Mouse (Mus musculus) liver, embryonic 13.5 days (tissue): ENCODE data around the gene Alkbh6. TPM values are rescaled to one million over a fixed set of nuclear protein-coding genes. Genes with fewer than 3 reads are reported as not detected.
A peak's percentile ranks its signal among the peaks of the same experiment; 100 is the strongest.

Source experiments
- ATAC-seq: fragments of 200-750 bp; cut with Nextera tagmentation; 2 replicates; pipeline ENCODE4 v1.8.0; 2017; ENCODE audit warnings: low read depth, mild to moderate bottlenecking, moderate number of reproducible peaks, moderate library complexity
- DNase-seq: peaks from one replicate; pipeline ENCODE4 v3.0.0; 2022
- H3K27ac ChIP-seq: fragments of 300-500 bp; sonication (generic); 2 replicates; pipeline ENCODE4 v1.5.1; 2015; ENCODE audit warnings: moderate library complexity, mild to moderate bottlenecking, inconsistent platforms
- H3K27me3 ChIP-seq: fragments of 300-500 bp; sonication (generic); 2 replicates; pipeline ENCODE4 v1.6.1; 2015; ENCODE audit warnings: mild to moderate bottlenecking, inconsistent platforms
- H3K36me3 ChIP-seq: fragments of 300-500 bp; sonication (generic); 2 replicates; pipeline ENCODE4 v1.6.1; 2015; ENCODE audit warnings: mild to moderate bottlenecking, inconsistent platforms
- H3K4me1 ChIP-seq: fragments of 300-500 bp; sonication (generic); replicated peaks from 2 replicates; pipeline ENCODE4 v1.6.1; 2015; ENCODE audit warnings: inconsistent platforms
- H3K4me2 ChIP-seq: fragments of 300-500 bp; sonication (generic); 2 replicates; pipeline ENCODE4 v1.6.1; 2015; ENCODE audit warnings: inconsistent platforms, mild to moderate bottlenecking, moderate library complexity
- H3K4me3 ChIP-seq: fragments of 300-500 bp; sonication (generic); replicated peaks from 2 replicates; pipeline ENCODE4 v1.5.1; 2015; ENCODE audit warnings: mild to moderate bottlenecking, inconsistent platforms
- H3K9ac ChIP-seq: fragments of 300-500 bp; sonication (generic); 2 replicates; pipeline ENCODE4 v1.6.1; 2015; ENCODE audit warnings: mild to moderate bottlenecking, inconsistent platforms
- H3K9me3 ChIP-seq: fragments of 300-500 bp; sonication (generic); replicated peaks from 2 replicates; pipeline ENCODE4 v1.6.1; 2016; ENCODE audit warnings: inconsistent platforms
- WGBS: fragments of 180-500 bp; shearing (Covaris S2); methylation state at CpG from one replicate; pipeline ENCODE4 v1.1.7; 2015; ENCODE audit not compliant: insufficient replicate concordance; 5-methylcytosine and 5-hydroxymethylcytosine counted together
- polyA plus RNA-seq: library from polyadenylated mRNA; unstranded; fragments of >200 nt; fragmentation: Nextera tagmentation; extraction: Ambion mirVana; gene quantifications from 2 replicates; pipeline ENCODE4 v1.2.1, GENCODE M21; 2015

Alkbh6 gene
- polyA plus RNA-seq, 1 experiment from 2014 or later = 18.9 TPM

- peak; percentile 75 for DNase-seq
- peak within 1 kb of the TSS; percentile 79 for H3K27ac ChIP-seq
- H3K36me3 ChIP-seq = no peaks in the 10 kb centered on the region
- H3K9ac ChIP-seq = peak within 1 kb of the TSS; percentile 81
- H3K4me3 ChIP-seq = peak within 1 kb of the TSS; percentile 71
- H3K4me1 ChIP-seq = peaks cover 28% of the 10 kb centered on the region
- no peaks in the 10 kb centered on the region for H3K27me3 ChIP-seq
- peak; percentile 68 for ATAC-seq
- WGBS = under 1% methylated on average over 63 of the region's 63 CpGs
- H3K4me2 ChIP-seq = peak within 1 kb of the TSS; percentile 91
- H3K9me3 ChIP-seq = no peaks in the 10 kb centered on the region
These were observed 13.2 kb downstream of the Alkbh6 start, which contains the start of gene E130208F15Rik for GRCm38 (mm10) chr7:30321539-30322284. E130208F15Rik (plus strand) TSS chr7:30321740.

- Histone ChIP-seq H3K9me3 (no peaks in the 10 kb centered on the region), H3K27ac (peak overlapping the region; percentile 79), H3K4me3 (peak overlapping the region; percentile 71), H3K4me2 (peak overlapping the region; percentile 91), H3K4me1 (peaks cover 28% of the 10 kb centered on the region), H3K9ac (peak overlapping the region; percentile 81), H3K27me3 (peaks cover 2% of the 10 kb centered on the region; the same call in 1 of the 2 replicates), H3K36me3 (no peaks in the 10 kb centered on the region)
- ATAC-seq (peak; percentile 97), DNase-seq (peak; percentile 98)
- 0% methylated on average over 20 of the region's 20 CpGs for WGBS
These were observed 13.8 kb downstream of the Alkbh6 start for GRCm38 (mm10) chr7:30322285-30322667.

GRCm38 (mm10) chr7:30322865-30323264 is 14.3 kb downstream of the Alkbh6 start:
- peak overlapping the region; percentile 70 for H3K9ac ChIP-seq
- 10% methylated on average over 6 of the region's 6 CpGs for WGBS
- peak overlapping the region; percentile 91 for H3K4me2 ChIP-seq
- H3K36me3 ChIP-seq = no peaks in the 10 kb centered on the region
- H3K9me3 ChIP-seq = no peaks in the 10 kb centered on the region
- peak overlapping the region; percentile 74 for H3K27ac ChIP-seq
- H3K27me3 ChIP-seq = peaks cover 6% of the 10 kb centered on the region; the same call in 1 of the 2 replicates
- H3K4me3 ChIP-seq = peak overlapping the region; percentile 71
- ATAC-seq = no peak
- peaks cover 28% of the 10 kb centered on the region for H3K4me1 ChIP-seq
- peak; percentile 11 for DNase-seq

GRCm38 (mm10) chr7:30323795-30324194 is 15.3 kb downstream of the Alkbh6 start, which contains the start of gene Sdhaf1:
Sdhaf1 (minus strand) TSS chr7:30323895.
- 64% methylated on average over 3 of the region's 3 CpGs for WGBS
- Histone ChIP-seq H3K9ac (peak within 1 kb of the TSS; percentile 70), H3K27me3 (peaks cover 10% of the 10 kb centered on the region; the same call in 1 of the 2 replicates), H3K27ac (peak within 1 kb of the TSS; percentile 74), H3K4me1 (peaks cover 28% of the 10 kb centered on the region), H3K36me3 (no peaks in the 10 kb centered on the region), H3K9me3 (no peaks in the 10 kb centered on the region), H3K4me3 (peak within 1 kb of the TSS; percentile 71), H3K4me2 (peak within 1 kb of the TSS; percentile 91)
- DNase-seq = no peak
- ATAC-seq = no peak

- Histone ChIP-seq H3K9me3 (no peaks in the 10 kb centered on the region), H3K27ac (no peak overlapping the region), H3K4me3 (no peak overlapping the region), H3K27me3 (peaks cover 10% of the 10 kb centered on the region; the same call in 1 of the 2 replicates), H3K36me3 (no peaks in the 10 kb centered on the region), H3K4me2 (no peak overlapping the region), H3K9ac (no peak overlapping the region), H3K4me1 (peaks cover 28% of the 10 kb centered on the region)
- ATAC-seq (no peak), DNase-seq (no peak)
- WGBS = 58% methylated on average over 5 of the region's 5 CpGs
These were observed 15.9 kb downstream of the Alkbh6 start for GRCm38 (mm10) chr7:30324300-30324944.

- 43% methylated on average over 2 of the region's 2 CpGs for WGBS
- Histone ChIP-seq H3K36me3 (no peaks in the 10 kb centered on the region), H3K4me1 (peaks cover 23% of the 10 kb centered on the region), H3K9ac (no peak overlapping the region), H3K4me2 (no peak overlapping the region), H3K27me3 (peaks cover 10% of the 10 kb centered on the region; the same call in 1 of the 2 replicates), H3K9me3 (no peaks in the 10 kb centered on the region), H3K4me3 (no peak overlapping the region), H3K27ac (no peak overlapping the region)
- ATAC-seq = no peak
- DNase-seq = peak; percentile 57
These were observed 16.8 kb downstream of the Alkbh6 start for GRCm38 (mm10) chr7:30325364-30325763.

GRCm38 (mm10) chr7:30326427-30326826 is 17.9 kb downstream of the Alkbh6 start:
- Histone ChIP-seq H3K9ac (no peak overlapping the region), H3K4me2 (no peak overlapping the region), H3K27ac (no peak overlapping the region), H3K27me3 (peaks cover 16% of the 10 kb centered on the region), H3K9me3 (no peaks in the 10 kb centered on the region), H3K4me3 (no peak overlapping the region), H3K4me1 (peaks cover 13% of the 10 kb centered on the region), H3K36me3 (no peaks in the 10 kb centered on the region)
- ATAC-seq (no peak), DNase-seq (no peak)

- no peaks in the 10 kb centered on the region for H3K36me3 ChIP-seq
- H3K9ac ChIP-seq = no peak overlapping the region
- no peak for ATAC-seq
- peaks cover 22% of the 10 kb centered on the region for H3K27me3 ChIP-seq
- no peak overlapping the region for H3K27ac ChIP-seq
- no peak overlapping the region for H3K4me3 ChIP-seq
- peaks cover 11% of the 10 kb centered on the region for H3K4me1 ChIP-seq
- H3K4me2 ChIP-seq = no peak overlapping the region
- WGBS = 58% methylated on average over 15 of the region's 15 CpGs
- no peaks in the 10 kb centered on the region for H3K9me3 ChIP-seq
- no peak for DNase-seq
These were observed 18.6 kb downstream of the Alkbh6 start for GRCm38 (mm10) chr7:30327140-30327539.

GRCm38 (mm10) chr7:30328379-30328778 is 19.9 kb downstream of the Alkbh6 start:
- ATAC-seq = no peak

GRCm38 (mm10) chr7:30331887-30332286 is 23.4 kb downstream of the Alkbh6 start:
- 12% methylated on average over 13 of the region's 13 CpGs for WGBS
- Histone ChIP-seq H3K4me2 (no peak overlapping the region), H3K4me3 (no peak overlapping the region)

More at GRCm38 (mm10) chr7:30328379-30328778, 19.9 kb downstream of the Alkbh6 start:
- Histone ChIP-seq H3K4me3 (no peak overlapping the region), H3K4me1 (peaks cover under 1% of the 10 kb centered on the region; the same call in 1 of the 2 replicates), H3K9me3 (no peaks in the 10 kb centered on the region), H3K27ac (no peak overlapping the region), H3K4me2 (no peak overlapping the region), H3K27me3 (peaks cover 29% of the 10 kb centered on the region), H3K36me3 (no peaks in the 10 kb centered on the region), H3K9ac (no peak overlapping the region)
- WGBS = 50% methylated on average over 10 of the region's 10 CpGs
- DNase-seq = no peak

GRCm38 (mm10) chr7:30332622-30333259 is 24.2 kb downstream of the Alkbh6 start:
- H3K4me1 ChIP-seq = no peaks in the 10 kb centered on the region
- 47% methylated on average over 18 of the region's 18 CpGs for WGBS
- no peak for ATAC-seq

More at GRCm38 (mm10) chr7:30331887-30332286, 23.4 kb downstream of the Alkbh6 start:
- DNase-seq (peak; percentile 44), ATAC-seq (peak; percentile 70)
- H3K27ac ChIP-seq = no peak overlapping the region
- no peaks in the 10 kb centered on the region for H3K9me3 ChIP-seq
- no peak overlapping the region for H3K9ac ChIP-seq
- H3K4me1 ChIP-seq = no peaks in the 10 kb centered on the region
- no peaks in the 10 kb centered on the region for H3K36me3 ChIP-seq
- H3K27me3 ChIP-seq = peaks cover 56% of the 10 kb centered on the region

More at GRCm38 (mm10) chr7:30332622-30333259, 24.2 kb downstream of the Alkbh6 start:
- no peak for DNase-seq
- no peaks in the 10 kb centered on the region for H3K9me3 ChIP-seq
- no peak overlapping the region for H3K4me2 ChIP-seq
- no peaks in the 10 kb centered on the region for H3K36me3 ChIP-seq
- no peak overlapping the region for H3K9ac ChIP-seq
- H3K4me3 ChIP-seq = no peak overlapping the region
- H3K27me3 ChIP-seq = peaks cover 50% of the 10 kb centered on the region
- no peak overlapping the region for H3K27ac ChIP-seq
